Mouse (Mus musculus): ENCODE measurements around the gene Ppard.
"Not testable (repeated sequence)": the region's sequence is repeated elsewhere in the genome, so short reads cannot be mapped to it uniquely, and the experiment has no call there.

Gene Ppard

DNA sequence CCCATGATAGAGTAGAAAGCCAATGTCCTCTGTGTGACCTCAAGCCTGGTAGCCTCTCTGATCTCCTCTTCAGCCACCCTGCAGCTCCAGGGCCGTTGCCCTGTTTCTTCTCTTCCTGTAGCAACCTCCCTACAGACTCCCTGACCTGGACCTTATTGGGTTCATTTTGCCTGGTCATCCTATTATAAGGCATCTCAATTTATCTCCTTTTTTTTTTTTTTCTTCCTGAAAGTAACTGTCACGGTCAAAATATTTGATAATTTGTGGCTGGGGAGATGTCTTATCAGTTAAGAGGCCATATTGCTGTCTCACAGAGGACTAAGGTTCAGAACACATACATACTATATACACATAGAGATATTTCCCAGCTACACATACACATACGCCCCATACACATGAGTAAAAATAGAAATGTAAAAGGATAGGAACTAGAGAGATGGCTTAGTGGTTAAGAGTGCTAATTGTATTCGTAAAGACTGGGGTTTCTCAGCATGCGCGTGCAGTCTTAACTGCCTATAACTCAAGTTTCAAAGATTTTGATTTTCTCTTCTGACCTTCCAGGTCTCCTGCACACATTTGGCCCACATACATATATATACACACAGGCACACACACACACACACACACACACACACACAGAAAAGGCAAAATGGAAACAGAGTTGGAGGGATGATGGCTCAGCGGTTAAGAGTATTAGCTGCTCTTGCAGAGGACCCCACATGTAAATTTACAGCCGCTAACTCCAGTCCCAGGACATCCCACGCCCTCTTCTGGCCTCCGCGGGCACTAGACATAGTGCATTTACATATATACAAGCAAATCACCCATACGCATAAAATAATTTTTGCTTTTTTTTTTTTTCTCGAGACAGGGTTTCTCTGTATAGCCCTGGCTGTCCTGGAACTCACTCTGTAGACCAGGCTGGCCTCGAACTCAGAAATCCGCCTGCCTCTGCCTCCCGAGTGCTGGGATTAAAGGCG is 80.0 kb downstream of the Ppard start:
- in situ Hi-C loops (cut with MboI, MseI), result no loop called here

DNA sequence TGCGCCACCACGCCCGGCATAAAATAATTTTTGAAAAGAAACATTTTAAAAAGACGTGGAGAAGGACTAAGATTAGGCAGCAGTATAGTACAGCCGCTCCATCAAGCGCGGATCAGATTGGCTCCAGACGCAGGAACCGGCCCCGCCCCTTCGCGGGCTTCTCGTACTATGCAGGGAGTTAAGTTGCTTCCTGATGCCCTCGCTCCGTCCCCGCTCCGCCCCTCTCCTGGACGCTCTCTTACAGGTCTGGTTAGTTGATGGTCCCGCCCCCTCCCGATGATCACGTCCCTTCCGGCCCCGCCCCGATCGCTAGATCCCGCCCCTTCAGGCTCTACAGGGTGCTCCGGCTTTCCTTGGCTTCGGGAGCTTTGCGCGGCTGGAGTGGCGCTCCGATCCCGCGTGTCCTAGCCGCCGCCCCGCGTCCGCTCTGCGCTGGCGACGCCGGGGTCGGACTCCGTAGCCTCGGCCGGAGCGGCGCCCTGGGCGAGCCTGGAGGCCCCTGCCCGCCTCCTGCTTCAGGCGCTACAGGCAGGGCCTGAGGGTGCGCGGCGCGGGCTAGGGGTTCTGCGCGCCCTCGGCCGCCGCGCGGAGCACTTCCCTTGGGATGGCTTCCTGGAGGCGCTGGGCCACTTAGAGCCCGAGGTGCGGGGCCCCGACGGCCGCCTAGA is 80.8 kb downstream of the Ppard start, which contains the start of gene Fance:
Gene Fance (plus strand): TSS at position 308 of the 668 bp plus-strand sequence.
- in situ Hi-C loops (cut with MboI, MseI), result no loop called here

DNA sequence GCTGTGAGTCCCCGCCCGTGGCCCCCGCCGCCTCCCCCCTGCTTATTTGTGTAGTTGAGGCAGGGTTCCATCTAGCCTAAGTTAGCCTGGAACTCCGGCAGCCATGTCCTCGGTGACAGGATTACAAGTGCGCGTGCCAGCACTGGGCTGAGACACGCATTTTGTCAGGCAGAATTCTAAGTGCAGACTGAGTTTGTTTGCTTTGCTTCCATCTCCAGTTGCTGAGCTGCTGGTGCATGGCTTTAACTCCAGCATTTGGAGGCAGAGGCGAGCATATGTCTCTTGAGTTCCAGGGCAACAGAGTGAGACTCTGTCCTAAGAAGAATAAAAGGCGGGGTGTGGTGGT is 81.4 kb downstream of the Ppard start:
- in situ Hi-C loops (cut with MboI, MseI), result no loop called here

DNA sequence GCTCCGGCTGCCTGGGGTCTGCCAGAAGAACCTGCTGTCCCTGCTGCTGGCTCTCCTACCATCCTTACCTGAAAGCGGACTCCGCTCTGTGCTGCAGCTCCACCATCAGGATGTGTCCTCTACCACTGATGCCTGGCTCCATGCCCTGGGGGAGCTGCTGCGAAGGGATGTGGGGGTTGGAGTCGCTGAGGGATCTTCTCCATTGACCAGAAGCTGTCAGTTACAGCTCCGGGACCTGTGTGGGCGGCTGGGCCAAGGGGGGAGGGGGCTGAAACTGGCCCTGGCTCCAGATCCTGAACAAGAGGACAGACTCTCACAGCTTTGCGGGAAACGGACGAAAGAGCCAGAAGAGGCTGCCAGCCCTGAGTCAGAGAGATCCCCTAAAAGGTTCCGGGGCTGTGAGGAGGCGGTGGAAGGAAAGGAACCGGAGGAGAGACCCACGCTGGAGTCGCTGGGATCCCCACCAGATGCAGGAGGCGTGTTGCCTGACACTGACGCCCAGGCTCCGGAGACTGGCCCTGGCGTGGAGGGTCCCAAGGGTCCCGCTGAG is 83.2 kb downstream of the Ppard start:
- in situ Hi-C loops (cut with MboI, MseI), result loop anchor here (5.0 kb wide), 1 partner anchor 88 kb away; no protein-coding TSS in a partner anchor

DNA sequence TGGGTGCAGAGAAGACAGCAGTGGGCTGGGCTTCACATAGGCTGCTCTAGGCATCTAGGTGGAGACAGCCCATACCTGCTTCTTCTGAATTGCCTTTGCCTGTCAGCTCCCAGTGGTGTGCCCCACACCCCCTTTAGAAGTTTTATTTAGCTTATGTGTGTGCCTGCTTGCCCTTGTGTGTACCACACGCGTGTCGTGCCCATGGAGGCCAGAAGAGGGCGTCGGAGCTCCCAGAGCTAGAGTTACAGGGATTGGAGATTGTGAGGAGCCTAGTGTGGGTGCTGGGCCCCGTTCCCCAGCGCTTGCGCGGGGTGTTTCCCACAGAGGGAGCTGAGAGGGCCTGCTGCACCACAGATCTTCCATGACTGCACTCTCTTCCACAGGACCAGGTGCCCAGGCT is 84.0 kb downstream of the Ppard start:
- in situ Hi-C loops (cut with MboI, MseI), result loop anchor here (5.0 kb wide), 1 partner anchor 89 kb away; no protein-coding TSS in a partner anchor

DNA sequence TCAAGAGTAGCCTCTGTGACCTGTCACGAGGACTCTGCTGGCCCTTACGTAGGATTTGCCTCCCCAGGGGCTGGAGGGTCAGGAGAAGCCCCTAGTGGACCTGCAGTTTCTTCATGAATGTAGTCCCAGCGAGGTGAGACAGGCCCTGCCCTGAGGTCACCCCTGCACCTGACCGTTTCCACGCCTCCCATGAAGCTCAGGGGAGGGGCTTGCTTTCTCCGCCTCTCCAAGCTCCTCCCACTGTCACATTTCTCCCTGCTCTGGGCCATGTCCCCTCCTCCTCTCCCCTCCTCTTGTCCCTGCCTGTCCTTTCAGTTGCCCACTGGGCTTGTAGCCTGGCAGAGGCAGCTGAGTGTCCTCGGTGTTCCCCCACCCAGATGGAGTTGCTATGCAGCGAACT is 84.6 kb downstream of the Ppard start:
- in situ Hi-C loops (cut with MboI, MseI), result loop anchor here (5.0 kb wide), 1 partner anchor 90 kb away; no protein-coding TSS in a partner anchor

DNA sequence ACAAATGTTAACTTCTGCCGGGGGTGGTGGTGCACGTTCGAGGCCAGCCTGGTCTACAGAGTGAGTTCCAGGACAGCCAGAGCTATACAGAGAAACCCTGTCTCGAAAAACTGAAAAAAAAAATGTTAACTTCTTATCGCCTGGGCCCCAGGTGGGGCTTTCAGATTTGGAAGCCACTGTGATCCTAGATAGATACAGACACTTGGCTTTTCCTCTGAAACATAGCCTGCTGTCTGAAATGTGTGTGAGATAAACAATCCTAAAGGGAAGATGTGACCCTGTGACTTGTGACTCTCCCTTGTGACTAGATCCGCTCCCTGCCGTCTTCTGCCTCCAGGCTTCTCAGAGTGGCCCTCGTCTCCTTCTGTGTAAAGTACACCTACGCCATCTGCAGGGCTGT is 85.2 kb downstream of the Ppard start:
- in situ Hi-C loops (cut with MboI, MseI), result loop anchor here (5.0 kb wide), 1 partner anchor 90 kb away; no protein-coding TSS in a partner anchor

DNA sequence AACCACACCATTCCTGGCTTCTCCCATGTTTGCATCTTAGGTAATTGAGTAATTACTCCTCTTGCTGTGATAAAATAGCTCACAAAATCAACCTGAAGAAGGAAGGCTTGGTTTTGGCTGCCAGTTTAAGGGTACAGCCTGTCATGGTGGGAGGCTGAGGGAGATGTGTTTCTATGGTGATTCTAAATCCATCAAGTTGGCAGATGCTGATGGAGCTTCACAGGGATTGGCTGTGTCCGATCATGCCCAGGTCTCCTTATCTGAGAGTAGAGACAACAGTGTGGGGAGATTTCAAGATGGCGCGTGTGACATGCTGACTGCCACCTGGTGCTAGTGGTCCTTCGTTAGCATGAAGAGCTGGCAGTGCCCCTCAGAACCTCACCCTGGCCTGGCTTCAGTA is 89.2 kb downstream of the Ppard start:
- in situ Hi-C loops (cut with MboI, MseI), result no loop called here

DNA sequence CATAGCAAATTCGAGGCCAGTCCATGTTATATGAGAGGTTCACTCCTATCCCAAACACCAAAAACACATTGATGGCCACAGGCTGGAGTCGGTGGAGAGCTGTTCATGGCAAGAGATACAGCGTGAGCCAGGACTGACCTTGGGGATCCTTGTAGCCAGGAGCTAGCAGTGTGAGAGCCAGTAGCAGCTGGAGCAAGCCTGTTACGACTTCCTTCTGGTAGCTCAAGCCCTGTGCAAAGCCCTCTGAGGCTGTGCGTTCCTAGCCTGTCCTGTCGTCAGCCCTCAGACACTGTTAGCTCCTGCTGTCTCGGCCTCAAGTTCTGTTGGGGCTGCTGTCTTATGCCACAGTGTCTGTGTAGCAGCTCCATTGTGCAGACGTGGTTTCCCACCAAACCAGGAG is 91.3 kb downstream of the Ppard start:
- in situ Hi-C loops (cut with MboI, MseI), result no loop called here

DNA sequence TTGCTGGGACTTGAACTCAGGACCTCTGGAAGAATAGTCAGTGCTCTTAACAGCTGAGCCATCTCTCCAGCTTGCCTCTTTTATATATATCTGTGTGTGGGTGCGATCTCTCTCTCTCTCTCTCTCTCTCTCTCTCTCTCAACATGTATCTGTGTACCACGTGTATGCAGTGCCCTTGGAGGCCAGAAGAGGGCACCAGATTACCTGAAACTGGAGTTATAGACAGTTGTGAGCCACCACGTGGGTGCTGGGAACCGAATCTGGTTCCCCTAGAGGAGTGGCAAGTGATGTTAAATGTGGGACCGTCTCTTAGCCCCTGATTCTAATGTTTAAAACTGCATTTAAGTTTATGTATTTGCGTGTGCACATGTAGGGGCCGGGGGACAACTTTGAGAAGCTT is 91.9 kb downstream of the Ppard start:
- in situ Hi-C loops (cut with MboI, MseI), result not testable (repeated sequence)

DNA sequence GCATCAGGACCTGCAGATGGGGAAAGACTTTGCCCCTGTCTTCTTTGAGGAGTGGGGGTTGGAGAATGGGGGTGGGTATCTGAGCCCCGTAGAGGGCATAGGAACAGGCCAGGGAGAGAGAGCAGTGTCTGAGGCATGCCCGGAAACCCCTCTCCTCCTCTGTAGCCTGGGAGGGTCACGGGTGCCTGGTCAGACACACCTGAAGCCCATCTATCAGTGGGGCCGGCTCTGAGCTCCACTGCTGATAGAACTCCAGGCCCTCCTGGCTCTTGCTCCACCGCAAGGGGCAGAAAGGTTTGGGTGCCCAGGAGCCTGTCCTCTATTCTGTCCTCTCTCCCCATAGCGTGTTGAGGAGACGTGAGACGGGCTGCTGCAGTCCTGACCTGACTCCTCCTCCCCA is 93.3 kb downstream of the Ppard start:
- in situ Hi-C loops (cut with MboI, MseI), result no loop called here

DNA sequence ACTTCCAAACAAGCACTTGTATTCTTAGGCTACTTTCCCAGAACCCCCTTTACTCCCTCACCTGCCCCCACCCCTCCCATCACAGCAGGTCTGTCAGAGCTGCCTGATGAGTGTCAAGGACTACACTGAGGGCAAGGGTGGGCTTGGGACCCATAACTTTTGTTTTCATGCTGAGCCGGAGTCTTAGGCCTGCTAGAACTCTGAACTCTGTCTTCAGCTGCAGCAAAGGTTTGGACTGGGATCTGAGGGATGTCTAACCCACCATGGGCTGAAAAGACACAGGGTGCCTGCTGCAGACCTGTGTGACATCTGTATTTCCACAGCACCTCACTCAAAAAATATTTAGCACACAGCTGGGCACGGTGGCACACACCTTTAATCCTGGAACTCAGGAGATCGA is 94.5 kb downstream of the Ppard start:
- in situ Hi-C loops (cut with MboI, MseI), result no loop called here

DNA sequence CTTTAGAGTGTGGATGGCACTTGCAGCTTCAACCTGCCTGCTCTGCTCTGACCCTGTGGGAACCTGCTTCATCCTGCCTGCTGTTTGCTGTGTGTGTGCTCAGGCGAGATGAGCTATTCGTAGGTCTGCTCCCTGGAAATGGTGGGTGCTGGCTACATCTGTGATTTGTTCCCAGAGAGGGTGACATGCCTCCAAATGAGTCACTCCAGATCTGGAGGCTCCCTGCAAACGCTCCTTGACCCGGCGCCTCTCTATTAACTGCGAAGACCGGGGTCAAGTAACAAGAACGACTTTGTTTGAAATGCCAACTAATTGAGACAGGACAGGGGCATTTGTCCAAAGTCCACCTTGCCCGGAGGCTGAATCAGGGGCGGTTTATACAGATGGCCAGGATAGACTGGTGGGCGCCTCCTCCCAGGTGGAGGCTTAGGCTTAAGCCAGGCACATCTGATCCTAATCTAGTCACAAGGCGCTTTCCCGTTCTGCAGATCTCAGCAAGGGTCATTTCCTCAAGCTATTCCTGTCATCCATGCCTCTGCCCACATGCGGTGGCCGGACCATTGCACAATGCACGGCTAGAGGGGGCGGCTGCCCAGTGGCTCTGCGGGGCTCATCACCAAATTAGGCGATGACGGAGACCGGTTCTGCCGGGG is 95.3 kb downstream of the Ppard start:
- in situ Hi-C loops (cut with MboI, MseI), result no loop called here

DNA sequence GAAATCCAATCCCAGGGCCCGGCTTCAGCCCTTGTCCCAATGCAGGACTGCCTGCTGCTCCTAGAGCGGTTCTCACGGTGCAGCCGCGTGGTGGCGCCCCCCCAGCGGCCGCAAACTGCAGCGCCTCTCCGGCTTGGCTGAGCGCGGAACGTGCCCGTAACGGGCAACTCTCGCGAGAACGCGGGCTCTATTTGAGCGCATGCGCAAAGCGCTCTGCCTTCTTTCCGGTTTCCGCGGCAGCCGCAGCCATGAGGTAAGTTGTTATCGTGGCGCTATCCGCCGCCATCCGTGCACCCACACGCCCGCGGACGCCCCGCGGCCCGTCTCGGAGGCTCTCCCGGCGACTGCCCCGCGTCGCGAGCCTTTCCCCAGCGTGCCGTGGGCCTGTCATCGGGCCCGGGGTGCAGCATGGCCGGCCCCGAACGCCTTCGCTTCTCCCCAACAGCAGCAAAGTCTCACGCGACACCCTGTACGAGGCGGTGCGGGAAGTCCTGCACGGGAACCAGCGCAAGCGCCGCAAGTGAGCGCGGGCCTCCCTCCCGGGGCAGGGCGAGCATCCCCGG is 95.9 kb downstream of the Ppard start, which contains the start of gene Rpl10a:
Gene Rpl10a (plus strand): TSS at position 106 of the 563 bp plus-strand sequence.
- in situ Hi-C loops (cut with MboI, MseI), result no loop called here

DNA sequence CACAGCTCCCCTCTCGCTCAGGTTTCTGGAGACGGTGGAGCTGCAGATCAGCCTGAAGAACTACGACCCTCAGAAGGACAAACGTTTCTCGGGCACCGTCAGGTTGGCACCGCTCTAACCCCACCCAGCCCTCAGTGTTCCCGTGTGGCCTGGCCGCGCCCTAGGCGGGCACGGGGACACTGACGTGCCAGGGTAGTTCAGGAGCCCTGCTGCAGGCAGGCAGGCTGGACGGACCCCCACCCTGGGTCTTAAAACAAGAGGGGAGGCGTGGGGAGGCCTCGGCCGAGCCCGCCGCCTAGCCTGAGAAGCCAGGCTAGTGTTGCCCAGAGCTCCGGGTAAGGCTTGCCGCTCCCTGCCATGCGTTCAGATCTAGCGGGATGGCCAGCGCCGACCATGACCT is 96.4 kb downstream of the Ppard start:
- in situ Hi-C loops (cut with MboI, MseI), result no loop called here

DNA sequence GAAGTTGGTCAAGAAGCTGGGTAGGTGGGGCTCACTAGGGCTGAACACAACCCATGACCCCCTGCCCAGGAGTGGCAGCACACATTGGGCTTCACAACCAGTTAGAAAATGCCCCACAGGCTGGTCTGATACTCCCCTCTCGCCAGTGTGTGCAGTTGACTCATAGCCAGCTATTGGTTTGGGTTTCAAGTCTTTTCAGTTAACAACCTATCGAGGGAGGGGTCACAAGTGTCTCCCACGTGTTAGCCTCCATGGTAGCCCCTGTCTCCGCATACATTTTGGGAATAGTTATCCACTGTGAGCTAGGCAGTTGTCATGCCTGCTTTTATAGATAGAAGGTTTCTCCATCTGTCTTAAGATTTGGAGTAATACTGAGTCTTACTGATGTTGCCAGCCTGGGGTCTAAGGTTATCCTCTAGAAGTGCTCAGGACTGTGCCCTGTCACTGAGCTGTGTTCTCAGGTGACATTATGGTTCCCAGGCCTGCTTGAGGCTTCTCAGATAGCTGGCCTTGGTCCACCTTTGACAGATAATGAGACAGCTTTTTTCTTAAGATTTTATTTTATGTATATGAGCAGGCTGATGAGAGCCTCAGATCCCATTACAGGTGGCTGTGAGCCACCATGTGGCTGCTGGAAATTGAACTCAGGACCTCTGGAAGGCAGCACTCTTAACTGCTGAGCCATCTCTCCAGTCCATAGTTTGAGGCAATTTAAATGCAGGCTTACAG is 97.2 kb downstream of the Ppard start:
- in situ Hi-C loops (cut with MboI, MseI), result no loop called here

DNA sequence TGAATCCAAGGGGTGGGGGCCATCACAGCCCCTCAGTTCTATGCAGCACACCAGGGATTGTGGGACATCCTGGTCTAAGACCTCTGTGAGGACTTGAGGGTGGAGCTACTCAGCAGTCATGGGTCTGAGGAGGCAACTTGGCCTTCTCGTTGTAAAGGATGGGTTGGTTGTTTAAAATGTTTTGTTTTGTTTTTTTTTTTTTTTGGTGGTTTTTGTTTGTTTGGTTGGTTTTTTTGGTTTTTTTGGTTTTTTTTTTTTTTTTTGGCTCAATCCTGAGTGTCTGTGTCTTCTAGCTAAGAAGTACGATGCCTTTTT is 97.7 kb downstream of the Ppard start:
- in situ Hi-C loops (cut with MboI, MseI), result no loop called here

DNA sequence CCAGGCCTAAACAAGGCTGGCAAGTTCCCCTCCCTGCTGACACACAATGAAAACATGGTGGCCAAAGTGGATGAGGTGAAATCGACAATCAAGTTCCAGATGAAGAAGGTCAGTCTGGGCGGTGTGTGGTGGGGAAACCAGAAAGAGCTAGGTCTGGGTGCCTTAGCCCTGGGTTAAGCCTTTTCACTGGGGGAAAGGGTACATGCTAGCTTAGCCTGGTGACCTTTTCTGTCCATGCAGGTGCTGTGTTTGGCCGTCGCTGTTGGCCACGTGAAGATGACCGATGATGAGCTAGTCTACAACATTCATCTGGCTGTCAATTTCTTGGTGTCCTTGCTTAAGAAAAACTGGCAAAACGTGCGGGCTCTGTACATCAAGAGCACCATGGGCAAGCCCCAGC is 98.1 kb downstream of the Ppard start:
- in situ Hi-C loops (cut with MboI, MseI), result not testable (repeated sequence)

DNA sequence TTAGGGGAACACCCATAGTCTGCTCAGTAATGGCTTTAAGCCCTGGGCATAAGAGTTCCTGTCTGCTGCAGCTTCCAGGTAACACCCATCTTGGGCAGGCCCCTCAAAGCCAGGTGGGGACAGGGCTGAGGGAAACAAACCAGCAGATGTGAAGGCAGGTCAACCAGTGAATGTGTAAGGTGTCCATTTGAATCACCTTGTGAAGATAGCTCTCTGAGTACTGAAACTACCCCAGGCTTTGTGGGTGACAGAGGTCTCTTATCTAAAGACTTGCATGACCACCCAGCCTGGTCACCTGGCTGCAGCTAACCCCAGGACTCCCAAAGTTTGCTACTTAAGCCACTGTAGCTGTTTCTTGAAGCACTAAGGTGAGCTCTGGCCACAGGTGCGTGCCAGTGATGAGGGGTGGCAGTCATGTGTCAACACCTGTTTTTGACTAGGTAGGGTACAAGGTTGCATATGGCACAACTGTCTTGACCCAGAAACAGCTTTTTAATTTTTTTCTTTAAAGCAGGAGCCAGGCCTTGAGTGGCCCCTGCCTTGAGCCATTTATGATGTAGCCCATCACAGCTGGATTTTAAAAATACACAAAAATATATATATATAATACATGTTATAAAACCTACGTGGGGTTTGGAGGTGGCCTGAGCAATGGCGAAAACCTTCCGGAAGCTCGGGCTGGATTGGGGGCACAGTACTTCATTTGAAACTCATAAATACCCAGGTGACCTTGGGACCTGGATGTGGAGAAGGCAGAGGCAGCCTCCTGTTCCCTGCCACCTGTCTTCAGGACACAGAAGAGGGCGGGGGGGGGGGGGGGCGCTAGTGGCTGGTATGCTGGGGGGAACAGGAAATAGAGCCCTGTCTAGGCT is 99.0 kb downstream of the Ppard start:
- in situ Hi-C loops (cut with MboI, MseI), result no loop called here

Data from T-helper 1 cell (primary cell).